Mouse (Mus musculus): Measurements from ENCODE around the gene Cryba4. TPM values are rescaled to one million over a fixed set of nuclear protein-coding genes. Genes with fewer than 3 reads are reported as not detected.
A peak's percentile ranks its signal among the peaks of the same experiment; 100 is the strongest.

The Cryba4 gene
- polyA plus RNA-seq, 1 experiment from 2014 or later, result 0.69 TPM

DNA sequence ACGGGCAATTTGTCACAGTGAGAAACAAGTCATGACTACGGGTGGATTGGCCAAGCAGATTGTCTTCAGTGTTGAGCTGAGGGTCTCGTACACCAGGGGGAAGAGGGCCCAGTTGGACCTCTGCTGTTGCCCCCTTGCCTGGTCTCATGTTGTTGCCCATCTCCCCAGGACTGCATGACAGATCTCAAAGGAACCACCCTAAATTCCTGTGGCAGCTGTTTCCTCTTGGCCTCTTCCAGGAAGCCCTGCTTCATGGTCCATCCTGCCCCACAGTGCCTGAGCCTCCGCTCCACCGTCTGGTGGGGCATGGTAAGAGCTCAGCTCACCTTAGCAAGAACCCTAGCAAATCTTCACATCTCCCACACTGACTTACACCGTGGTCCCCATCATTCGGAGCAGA lies 40.4 kb downstream of the Cryba4 start:
- H3K4me1 ChIP-seq (ENCODE audit: control insufficient read depth, insufficient read depth, low read length), result peaks cover 6% of the 10 kb centered on the region
- H3K9ac ChIP-seq (replicated peaks; ENCODE audit: low read length), result no peak overlapping the region
- no peak overlapping the region for H3K27ac ChIP-seq (replicated peaks; ENCODE audit: low read depth, low read length)
- no peaks in the 10 kb centered on the region for H3K27me3 ChIP-seq (ENCODE audit: control insufficient read depth, insufficient read depth, low read length)
- WGBS, result 90% methylated on average over 7 of the region's 7 CpGs
- H3K9me3 ChIP-seq (replicated peaks; ENCODE audit: control insufficient read depth, low read length), result no peaks in the 10 kb centered on the region
- ATAC-seq (replicated peaks; ENCODE audit: insufficient number of reproducible peaks, low FRiP score, low TSS enrichment, low read depth), result no peak
- H3K4me3 ChIP-seq (ENCODE audit: low read depth, low read length), result no peak overlapping the region
- DNase-seq (ENCODE audit: low spot score), result no peak
- H3K36me3 ChIP-seq (replicated peaks; ENCODE audit: control insufficient read depth, insufficient read depth, low read depth, low read length), result no peaks in the 10 kb centered on the region
- H3K4me2 ChIP-seq (ENCODE audit: low read depth, low read length), result no peak overlapping the region

DNA sequence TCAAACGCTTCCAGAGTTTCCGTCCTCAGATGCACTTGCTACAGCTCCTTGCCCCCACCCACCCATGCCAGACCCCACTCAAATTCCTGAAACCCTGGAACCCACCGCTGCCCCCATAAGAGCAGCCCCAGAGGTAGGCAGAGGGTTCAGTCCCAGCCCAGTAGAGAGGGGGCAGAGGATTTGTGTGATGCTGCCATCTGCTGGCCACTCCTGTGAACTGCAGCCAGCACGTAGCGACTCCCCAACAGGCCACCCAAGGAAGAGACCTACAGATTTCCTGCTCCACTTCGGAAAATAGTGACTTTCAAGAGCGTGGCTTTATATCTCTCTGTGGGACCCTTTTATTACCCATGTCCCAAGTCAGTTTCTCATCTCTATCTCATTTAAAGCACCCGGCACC lies 42.2 kb downstream of the Cryba4 start:
- H3K9ac ChIP-seq (replicated peaks; ENCODE audit: low read length), result no peak overlapping the region
- H3K4me3 ChIP-seq (ENCODE audit: low read depth, low read length), result no peak overlapping the region
- no peak overlapping the region for H3K4me2 ChIP-seq (ENCODE audit: low read depth, low read length)
- H3K27me3 ChIP-seq (ENCODE audit: control insufficient read depth, insufficient read depth, low read length), result no peaks in the 10 kb centered on the region
- no peaks in the 10 kb centered on the region for H3K9me3 ChIP-seq (replicated peaks; ENCODE audit: control insufficient read depth, low read length)
- no peak overlapping the region for H3K27ac ChIP-seq (replicated peaks; ENCODE audit: low read depth, low read length)
- DNase-seq (ENCODE audit: low spot score) (peak; percentile 75), ATAC-seq (replicated peaks; ENCODE audit: insufficient number of reproducible peaks, low FRiP score, low TSS enrichment, low read depth) (no peak)
- peaks cover 6% of the 10 kb centered on the region for H3K4me1 ChIP-seq (ENCODE audit: control insufficient read depth, insufficient read depth, low read length)
- no peaks in the 10 kb centered on the region for H3K36me3 ChIP-seq (replicated peaks; ENCODE audit: control insufficient read depth, insufficient read depth, low read depth, low read length)
- WGBS, result 19% methylated on average over 8 of the region's 8 CpGs

DNA sequence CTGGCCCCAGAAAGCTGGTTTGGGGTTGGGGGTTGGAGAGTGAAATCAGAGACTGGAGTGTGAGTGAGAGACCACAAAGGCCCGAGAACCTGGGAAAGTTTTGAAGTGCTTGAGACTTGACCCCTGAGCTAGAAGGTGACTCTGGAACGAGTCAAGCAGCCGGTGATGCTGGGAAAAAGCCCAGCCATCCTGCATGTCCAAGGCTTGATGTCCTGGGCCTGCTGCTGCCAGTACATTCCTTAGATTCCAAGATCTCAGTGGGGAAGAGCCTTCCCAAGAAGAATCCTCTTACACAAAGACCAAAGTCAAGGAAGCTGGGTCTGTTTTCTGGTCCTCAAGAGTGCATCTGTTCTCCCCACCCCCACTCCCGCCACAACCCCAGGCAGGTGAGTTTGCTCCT lies 44.0 kb downstream of the Cryba4 start:
- Histone ChIP-seq H3K27me3 (ENCODE audit: control insufficient read depth, insufficient read depth, low read length) (no peaks in the 10 kb centered on the region), H3K9me3 (replicated peaks; ENCODE audit: control insufficient read depth, low read length) (no peaks in the 10 kb centered on the region), H3K9ac (replicated peaks; ENCODE audit: low read length) (no peak overlapping the region), H3K36me3 (replicated peaks; ENCODE audit: control insufficient read depth, insufficient read depth, low read depth, low read length) (no peaks in the 10 kb centered on the region), H3K27ac (replicated peaks; ENCODE audit: low read depth, low read length) (no peak overlapping the region), H3K4me1 (ENCODE audit: control insufficient read depth, insufficient read depth, low read length) (peaks cover 6% of the 10 kb centered on the region), H3K4me2 (ENCODE audit: low read depth, low read length) (no peak overlapping the region), H3K4me3 (ENCODE audit: low read depth, low read length) (no peak overlapping the region)
- WGBS, result 22% methylated on average over 4 of the region's 4 CpGs
- ATAC-seq (replicated peaks; ENCODE audit: insufficient number of reproducible peaks, low FRiP score, low TSS enrichment, low read depth), result no peak
- DNase-seq (ENCODE audit: low spot score), result no peak

DNA sequence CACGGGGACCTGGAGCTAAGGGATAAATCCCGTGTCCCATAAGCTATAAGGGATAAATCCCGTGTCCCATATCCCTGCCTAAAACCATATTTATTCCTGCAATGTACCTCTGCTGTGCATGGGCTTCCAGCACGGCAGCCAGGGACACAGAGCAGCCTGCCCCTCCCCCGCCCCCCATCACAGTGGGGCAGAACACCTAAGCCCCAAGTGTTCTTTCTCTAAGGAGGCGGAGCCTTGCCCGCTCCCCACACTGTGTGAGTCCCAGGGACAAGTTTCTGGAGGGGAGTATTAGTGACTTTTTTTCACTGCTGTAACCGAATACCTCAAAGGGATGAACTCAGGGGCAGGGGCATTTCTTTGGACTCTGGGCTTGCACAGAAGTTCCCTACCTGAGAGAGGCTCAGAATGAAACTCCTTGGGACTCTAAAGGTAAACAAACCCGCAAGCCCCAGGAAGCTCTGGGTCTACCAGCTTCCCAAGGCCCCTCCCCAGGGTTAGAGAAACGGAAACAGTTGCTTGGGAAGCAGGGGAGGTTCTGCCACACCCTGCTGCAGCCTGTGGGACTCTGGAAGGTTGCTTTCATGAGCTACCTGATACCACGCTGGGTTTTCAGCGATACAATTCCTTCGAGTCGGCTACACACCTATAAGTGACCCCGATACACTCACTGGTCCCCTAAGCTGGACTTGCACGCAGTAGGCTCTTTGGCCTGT lies 45.6 kb downstream of the Cryba4 start:
- peaks cover 6% of the 10 kb centered on the region for H3K4me1 ChIP-seq (ENCODE audit: control insufficient read depth, insufficient read depth, low read length)
- no peak; the same call in 1 of the 2 replicates for ATAC-seq (replicated peaks; ENCODE audit: insufficient number of reproducible peaks, low FRiP score, low TSS enrichment, low read depth)
- no peaks in the 10 kb centered on the region for H3K36me3 ChIP-seq (replicated peaks; ENCODE audit: control insufficient read depth, insufficient read depth, low read depth, low read length)
- peak overlapping the region; percentile 19 for H3K4me2 ChIP-seq (ENCODE audit: low read depth, low read length)
- peak overlapping the region; percentile 22; the same call in 1 of the 2 replicates for H3K9ac ChIP-seq (replicated peaks; ENCODE audit: low read length)
- no peak overlapping the region for H3K27ac ChIP-seq (replicated peaks; ENCODE audit: low read depth, low read length)
- H3K4me3 ChIP-seq (ENCODE audit: low read depth, low read length), result no peak overlapping the region
- WGBS, result 19% methylated on average over 16 of the region's 16 CpGs
- DNase-seq (ENCODE audit: low spot score), result no peak
- no peaks in the 10 kb centered on the region for H3K27me3 ChIP-seq (ENCODE audit: control insufficient read depth, insufficient read depth, low read length)
- H3K9me3 ChIP-seq (replicated peaks; ENCODE audit: control insufficient read depth, low read length), result no peaks in the 10 kb centered on the region

DNA sequence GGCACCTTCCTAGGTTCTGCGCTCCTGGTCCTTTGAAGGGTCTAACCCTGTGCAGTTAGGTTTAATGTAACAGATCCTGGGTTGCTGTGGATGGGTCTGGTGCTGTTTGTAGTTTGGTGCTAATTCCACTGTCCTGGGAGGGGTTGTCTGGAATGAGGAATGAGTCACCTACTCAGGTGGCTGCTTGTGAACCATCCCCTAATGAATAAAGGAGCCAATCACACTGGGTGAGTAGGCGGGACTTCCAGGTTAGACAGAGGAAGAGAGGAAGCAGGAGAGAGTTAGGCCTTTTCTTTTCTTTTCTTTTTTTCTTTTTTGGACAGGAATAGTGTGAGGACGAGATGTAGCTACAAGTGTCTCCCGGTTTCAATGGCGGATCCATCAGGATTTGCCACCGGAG lies 52.7 kb downstream of the Cryba4 start:
- H3K27me3 ChIP-seq (ENCODE audit: control insufficient read depth, insufficient read depth, low read length), result no peaks in the 10 kb centered on the region
- no peak overlapping the region for H3K4me3 ChIP-seq (ENCODE audit: low read depth, low read length)
- 90% methylated on average over 6 of the region's 6 CpGs for WGBS
- H3K9me3 ChIP-seq (replicated peaks; ENCODE audit: control insufficient read depth, low read length), result no peaks in the 10 kb centered on the region
- no peak for ATAC-seq (replicated peaks; ENCODE audit: insufficient number of reproducible peaks, low FRiP score, low TSS enrichment, low read depth)
- no peaks in the 10 kb centered on the region for H3K36me3 ChIP-seq (replicated peaks; ENCODE audit: control insufficient read depth, insufficient read depth, low read depth, low read length)
- no peak overlapping the region for H3K27ac ChIP-seq (replicated peaks; ENCODE audit: low read depth, low read length)
- DNase-seq (ENCODE audit: low spot score), result no peak
- H3K9ac ChIP-seq (replicated peaks; ENCODE audit: low read length), result no peak overlapping the region
- H3K4me1 ChIP-seq (ENCODE audit: control insufficient read depth, insufficient read depth, low read length), result no peaks in the 10 kb centered on the region
- no peak overlapping the region for H3K4me2 ChIP-seq (ENCODE audit: low read depth, low read length)

Other genes with a start within 250 kb of the Cryba4 start
- 2.7 and 20.0 TPM in 2 replicates for gene Crybb1, start 3.3 kb upstream of the Cryba4 start, polyA plus RNA-seq (2014; fragmentation: Nextera tagmentation; extraction: Ambion mirVana)
- 29.0 and 30.1 TPM in 2 replicates for gene Tpst2, start 24.2 kb upstream of the Cryba4 start, polyA plus RNA-seq (2014; fragmentation: Nextera tagmentation; extraction: Ambion mirVana)
- 19.3 and 23.0 TPM in 2 replicates for gene Tfip11, start 73.8 kb upstream of the Cryba4 start, polyA plus RNA-seq (2014; fragmentation: Nextera tagmentation; extraction: Ambion mirVana)
- 45.7 and 52.8 TPM in 2 replicates for gene Srrd, start 90.5 kb upstream of the Cryba4 start, polyA plus RNA-seq (2014; fragmentation: Nextera tagmentation; extraction: Ambion mirVana)
- gene Hps4, start 90.6 kb upstream of the Cryba4 start, polyA plus RNA-seq (2014; fragmentation: Nextera tagmentation; extraction: Ambion mirVana), result 28.6 and 35.4 TPM in 2 replicates
- 0.08 and 0.18 TPM in 2 replicates for gene Gm6583, start 103.5 kb upstream of the Cryba4 start, polyA plus RNA-seq (2014; fragmentation: Nextera tagmentation; extraction: Ambion mirVana)
- gene Asphd2, start 142.3 kb upstream of the Cryba4 start, polyA plus RNA-seq (2014; fragmentation: Nextera tagmentation; extraction: Ambion mirVana), result 27.9 and 31.6 TPM in 2 replicates
- gene Gm6588, start 196.9 kb upstream of the Cryba4 start, polyA plus RNA-seq (2014; fragmentation: Nextera tagmentation; extraction: Ambion mirVana), result not detected in 2 replicates

Data from embryonic facial prominence, embryonic 11.5 days (tissue).